Mouse (Mus musculus) CD4-positive, CD25-positive, alpha-beta regulatory T cell, adult 4 months (primary cell): ENCODE data around the gene Cyp2d22. TPM values are rescaled to one million over a fixed set of nuclear protein-coding genes. Genes with fewer than 3 reads are reported as not detected.

Experiments
- ATAC-seq: one replicate; pipeline ENCODE4 v1.8.0; 2017
- polyA plus RNA-seq, 2 experiments: library from polyadenylated mRNA; unstranded; fragments of 100-300 nt; shearing (Covaris generic); gene quantifications; one replicate each; pipeline ENCODE4 v1.2.1; 2017

Gene Cyp2d22
- polyA plus RNA-seq, 2 experiments from 2014 or later = 10.7 to 12.5 TPM

- ATAC-seq = peak; percentile 91
These were observed 34.1 kb downstream of the Cyp2d22 start for GRCm38 (mm10) chr15:82345820-82346470.

GRCm38 (mm10) chr15:82344971-82345370, 35.1 kb downstream of the Cyp2d22 start:
- no peak for ATAC-seq

DNA sequence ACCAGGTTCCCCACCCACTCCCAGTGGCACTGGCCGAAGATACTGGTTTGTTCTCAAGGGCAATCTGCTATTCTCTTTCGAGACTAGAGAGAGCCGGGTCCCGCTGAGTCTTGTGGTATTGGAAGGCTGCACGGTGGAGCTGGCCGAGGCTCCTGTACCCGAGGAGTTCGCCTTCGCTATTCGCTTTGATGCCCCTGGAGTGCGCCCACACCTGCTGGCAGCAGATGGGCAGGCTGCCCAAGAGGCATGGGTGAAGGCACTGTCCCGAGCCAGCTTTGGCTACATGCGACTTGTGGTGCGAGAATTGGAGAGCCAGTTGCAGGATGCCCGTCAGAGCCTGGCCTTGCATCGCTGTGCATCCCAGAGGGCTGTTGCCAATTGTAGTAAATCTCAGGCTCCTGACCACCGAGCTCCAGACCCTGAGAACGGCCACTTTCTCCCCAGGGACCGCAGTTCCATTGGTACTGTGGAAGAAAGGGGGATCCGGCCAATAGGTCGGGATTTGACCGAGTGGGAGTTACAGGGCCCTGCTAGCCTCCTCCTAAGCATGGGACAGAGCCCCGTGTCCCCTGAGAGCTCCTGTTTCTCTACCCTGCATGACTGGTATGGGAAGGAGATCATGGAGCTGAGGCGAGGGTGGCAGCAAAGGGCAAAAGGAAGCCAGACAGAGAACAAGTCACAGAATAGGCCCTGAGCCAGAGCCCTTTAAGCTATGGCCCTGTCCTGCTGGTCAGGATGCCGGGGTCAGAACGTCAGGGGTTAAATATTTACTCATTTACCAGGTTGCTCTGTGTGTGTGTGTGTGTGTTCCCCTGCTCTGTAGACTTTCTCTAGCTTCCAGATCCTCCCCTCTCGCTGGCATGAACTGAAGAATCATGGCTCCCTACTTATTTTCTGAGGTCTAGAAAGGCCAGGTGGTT, 36.4 kb downstream of the Cyp2d22 start:
- no peak for ATAC-seq

DNA sequence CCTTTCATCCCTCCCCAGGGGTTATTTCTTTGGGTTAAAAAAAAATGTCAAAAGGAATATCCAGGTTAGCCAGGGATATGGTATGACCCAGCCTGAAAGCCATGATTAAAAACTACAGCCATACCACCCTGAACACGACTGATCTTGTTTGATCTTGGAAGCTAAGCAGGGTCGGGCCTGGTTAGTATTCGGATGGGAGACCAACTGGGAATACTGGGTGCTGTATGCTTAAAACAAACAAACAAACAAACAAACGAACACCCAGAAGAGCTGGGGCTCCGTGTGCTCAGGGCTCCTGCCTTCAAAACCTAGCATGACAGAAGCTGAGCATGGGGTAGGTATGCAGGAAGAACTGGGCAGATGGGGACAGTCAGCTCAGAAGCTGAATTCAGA, 37.5 kb downstream of the Cyp2d22 start:
- ATAC-seq = no peak

GRCm38 (mm10) chr15:82341675-82342542, 38.2 kb downstream of the Cyp2d22 start:
- no peak for ATAC-seq

GRCm38 (mm10) chr15:82341036-82341501, 39.0 kb downstream of the Cyp2d22 start:
- no peak for ATAC-seq

DNA sequence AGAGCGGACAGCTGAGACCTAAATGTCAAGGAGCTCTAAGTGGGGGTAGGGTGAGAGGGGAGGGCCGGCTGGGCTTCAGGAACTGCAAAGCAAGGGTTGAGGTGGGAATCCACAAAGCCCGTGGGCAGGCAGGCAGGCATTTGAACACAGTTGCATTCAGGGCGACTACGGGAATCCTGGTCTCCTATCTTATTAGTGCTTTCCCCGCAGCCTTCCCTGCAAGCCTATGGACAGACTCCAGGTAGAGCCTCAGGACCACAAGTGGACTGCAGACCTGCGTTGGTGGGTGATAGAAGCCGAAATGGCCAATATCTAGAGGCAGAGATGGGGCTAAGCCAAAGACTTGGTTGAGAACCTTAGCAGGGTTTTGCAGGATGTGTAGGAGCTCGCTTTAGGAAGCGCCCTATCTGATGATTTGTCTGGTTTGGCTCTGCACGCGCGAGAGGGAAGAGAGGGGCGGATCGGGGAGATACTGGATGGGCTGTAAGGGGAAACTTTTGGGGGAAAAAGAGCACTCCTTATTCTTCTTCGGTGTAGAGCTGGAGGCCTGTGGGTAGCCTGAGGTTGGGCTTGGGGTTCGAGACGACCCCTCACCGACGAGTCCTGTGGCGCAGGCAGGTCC, 39.5 kb downstream of the Cyp2d22 start:
- ATAC-seq = no peak

DNA sequence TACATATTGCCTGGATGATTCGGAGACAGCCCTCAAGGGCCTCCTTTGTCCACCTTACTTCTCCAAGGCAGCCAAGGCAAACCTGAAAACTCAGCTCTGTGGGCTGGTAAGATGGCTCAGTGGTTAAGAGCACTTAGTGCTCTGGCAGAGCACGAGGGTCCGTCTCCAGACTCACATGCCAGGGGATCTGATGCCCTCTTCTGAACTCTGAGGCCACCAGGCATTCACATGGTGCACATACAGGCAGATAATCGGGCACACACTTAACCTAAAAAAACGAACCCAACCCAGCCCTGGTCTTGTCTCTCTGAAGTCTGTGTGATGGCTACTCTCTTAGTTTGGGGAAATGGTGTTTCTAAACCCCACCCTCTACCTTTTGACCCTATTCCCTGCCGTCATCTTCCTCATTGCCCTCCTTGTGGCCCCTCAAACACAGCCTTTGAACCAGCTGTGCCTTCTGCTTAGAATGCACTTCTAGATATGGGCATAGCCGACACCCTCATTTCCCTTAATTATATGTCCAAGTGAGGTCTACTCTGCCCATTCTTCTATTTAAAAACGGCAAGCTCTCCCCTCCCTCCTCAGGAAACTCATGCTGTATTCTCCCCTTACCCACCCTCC, 40.3 kb downstream of the Cyp2d22 start:
- ATAC-seq = no peak

DNA sequence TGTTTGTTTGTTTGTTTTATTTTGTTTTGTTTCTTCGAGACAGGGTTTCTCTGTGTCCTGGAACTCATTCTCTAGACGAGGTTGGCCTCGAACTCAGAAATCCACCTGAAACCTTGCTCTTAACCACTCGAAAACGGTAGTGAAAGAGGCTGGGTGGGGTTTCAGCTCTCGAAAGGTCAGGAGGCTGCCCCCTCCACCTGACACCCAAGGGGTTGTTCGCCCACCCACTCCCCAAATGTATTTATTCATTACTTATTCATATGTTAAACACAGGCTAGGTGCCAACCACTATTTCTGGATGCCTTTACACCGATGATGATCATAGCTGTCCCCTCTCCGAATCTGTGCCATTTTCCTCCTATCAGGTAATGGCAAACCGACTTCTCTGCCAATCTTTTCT, 40.9 kb downstream of the Cyp2d22 start:
- ATAC-seq = no peak

DNA sequence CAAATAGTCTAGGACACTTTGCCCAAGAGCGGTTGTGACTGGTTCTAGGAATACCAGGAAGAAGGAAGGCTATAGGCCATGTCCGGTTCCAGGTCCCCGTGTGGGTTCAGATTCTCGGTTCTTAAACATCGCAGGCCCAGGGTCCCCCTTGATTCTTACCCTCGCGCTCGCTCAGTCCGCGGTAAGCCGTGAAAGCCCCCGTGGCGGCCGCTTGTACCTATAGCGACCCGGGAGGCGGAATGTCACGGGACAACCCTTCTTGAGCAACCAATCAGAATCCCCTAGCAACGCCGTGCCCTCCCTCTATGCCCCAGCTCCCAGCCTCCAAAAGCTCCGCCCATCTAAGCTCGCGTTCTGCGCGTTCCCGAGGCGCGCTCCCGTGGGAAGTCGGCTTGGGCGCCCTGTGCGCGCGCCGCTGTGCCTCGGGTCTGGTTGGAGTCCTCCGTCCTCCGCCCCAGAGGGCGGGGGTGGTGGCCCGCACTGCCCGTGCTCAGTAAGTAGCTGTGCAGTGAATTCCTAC, 41.4 kb downstream of the Cyp2d22 start, which contains the start of the genes Naga, Pheta2 and Smdt1:
Gene Naga (minus strand): TSS at position 333 of the 520 bp plus-strand sequence.
Gene Pheta2 (plus strand): TSS at position 350 of the 520 bp plus-strand sequence.
Gene Smdt1 (plus strand): TSS at position 367 of the 520 bp plus-strand sequence.
- ATAC-seq = peak; percentile 97

DNA sequence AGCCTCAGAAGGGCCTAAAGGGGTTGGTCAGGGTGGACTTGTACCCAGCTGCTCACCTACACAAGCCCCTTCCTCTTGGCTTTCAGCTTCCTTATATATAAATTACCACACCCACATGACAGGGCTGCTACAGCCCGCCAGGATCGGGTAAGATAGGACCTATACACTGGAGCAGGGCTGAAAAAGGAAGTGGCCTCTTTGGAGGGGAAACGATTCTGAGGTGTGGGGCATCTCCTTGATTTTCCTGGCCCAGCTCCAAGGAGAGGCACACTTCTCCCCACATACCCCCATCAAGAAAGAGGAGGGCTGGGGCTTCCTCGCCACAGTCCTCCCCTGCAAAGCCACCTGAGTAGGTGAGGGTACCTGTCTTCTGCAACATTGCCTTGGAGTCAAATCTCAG, 42.2 kb downstream of the Cyp2d22 start:
- no peak for ATAC-seq

- ATAC-seq = no peak
These were observed 43.4 kb downstream of the Cyp2d22 start for GRCm38 (mm10) chr15:82336629-82337028.

DNA sequence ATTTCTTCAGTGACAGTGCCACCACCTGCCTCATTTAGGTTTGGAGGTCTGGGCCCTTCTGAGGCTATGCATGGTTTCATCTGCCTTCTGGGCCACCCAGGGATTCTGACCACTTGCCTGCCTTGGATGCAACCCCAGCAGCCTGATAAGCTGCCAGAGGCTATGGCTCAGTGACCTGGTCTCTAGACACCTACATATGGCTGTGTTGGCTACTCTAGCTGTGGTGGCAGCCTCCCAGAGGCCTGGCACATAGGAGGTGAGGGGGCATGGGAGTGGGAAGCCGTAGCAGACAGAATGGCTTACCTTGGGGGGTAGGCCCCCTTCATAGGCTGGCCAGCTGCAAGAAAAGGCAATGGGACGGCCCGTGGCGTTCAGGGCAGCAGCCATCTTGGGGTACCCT, 44.9 kb downstream of the Cyp2d22 start:
- no peak for ATAC-seq

GRCm38 (mm10) chr15:82325382-82325781, 54.7 kb downstream of the Cyp2d22 start:
- no peak for ATAC-seq

GRCm38 (mm10) chr15:82322195-82322594, 57.9 kb downstream of the Cyp2d22 start:
- no peak for ATAC-seq

Other genes with a start within 250 kb of the Cyp2d22 start
- gene Srebf2, start 233.1 kb downstream of the Cyp2d22 start, polyA plus RNA-seq = 10 to 100 TPM; 32.2 to 56.0 TPM
- not detected for gene Shisa8, start 167.4 kb downstream of the Cyp2d22 start, polyA plus RNA-seq
- 10 to 100 TPM in 1 of 2 experiments, 1 to 10 TPM in 1; 2.2 to 10.5 TPM for gene Tnfrsf13c, start 155.9 kb downstream of the Cyp2d22 start, polyA plus RNA-seq
- gene Cenpm, start 135.5 kb downstream of the Cyp2d22 start, polyA plus RNA-seq = 10 to 100 TPM in 1 of 2 experiments, 1 to 10 TPM in 1; 6.7 to 18.5 TPM
- gene 1500009C09Rik, start 127.9 kb downstream of the Cyp2d22 start, polyA plus RNA-seq = not detected
- not detected for gene Sept3, start 105.4 kb downstream of the Cyp2d22 start, polyA plus RNA-seq
- not detected for gene Wbp2nl, start 81.3 kb downstream of the Cyp2d22 start, polyA plus RNA-seq
- 10 to 100 TPM; 58.4 to 70.3 TPM for gene Naga, start 41.3 kb downstream of the Cyp2d22 start, polyA plus RNA-seq
- gene Pheta2, start 41.3 kb downstream of the Cyp2d22 start, polyA plus RNA-seq = 1 to 10 TPM; 3.4 to 5.0 TPM
- gene Smdt1, start 41.3 kb downstream of the Cyp2d22 start, polyA plus RNA-seq = 10 to 100 TPM; 76.9 to 95.0 TPM
- gene Ndufa6, start 25.9 kb downstream of the Cyp2d22 start, polyA plus RNA-seq = 100 to 1,000 TPM; 433 to 535 TPM
- not detected for gene Cyp2d11, start 13.8 kb upstream of the Cyp2d22 start, polyA plus RNA-seq
- gene Cyp2d10, start 26.9 kb upstream of the Cyp2d22 start, polyA plus RNA-seq = not detected
- not detected for gene Cyp2d9, start 53.2 kb upstream of the Cyp2d22 start, polyA plus RNA-seq
- gene Cyp2d12, start 174.8 kb upstream of the Cyp2d22 start, polyA plus RNA-seq = not detected
- gene Cyp2d34, start 240.7 kb upstream of the Cyp2d22 start, polyA plus RNA-seq = not detected